Mouse (Mus musculus): ENCODE results near the gene Pigyl.

DNA sequence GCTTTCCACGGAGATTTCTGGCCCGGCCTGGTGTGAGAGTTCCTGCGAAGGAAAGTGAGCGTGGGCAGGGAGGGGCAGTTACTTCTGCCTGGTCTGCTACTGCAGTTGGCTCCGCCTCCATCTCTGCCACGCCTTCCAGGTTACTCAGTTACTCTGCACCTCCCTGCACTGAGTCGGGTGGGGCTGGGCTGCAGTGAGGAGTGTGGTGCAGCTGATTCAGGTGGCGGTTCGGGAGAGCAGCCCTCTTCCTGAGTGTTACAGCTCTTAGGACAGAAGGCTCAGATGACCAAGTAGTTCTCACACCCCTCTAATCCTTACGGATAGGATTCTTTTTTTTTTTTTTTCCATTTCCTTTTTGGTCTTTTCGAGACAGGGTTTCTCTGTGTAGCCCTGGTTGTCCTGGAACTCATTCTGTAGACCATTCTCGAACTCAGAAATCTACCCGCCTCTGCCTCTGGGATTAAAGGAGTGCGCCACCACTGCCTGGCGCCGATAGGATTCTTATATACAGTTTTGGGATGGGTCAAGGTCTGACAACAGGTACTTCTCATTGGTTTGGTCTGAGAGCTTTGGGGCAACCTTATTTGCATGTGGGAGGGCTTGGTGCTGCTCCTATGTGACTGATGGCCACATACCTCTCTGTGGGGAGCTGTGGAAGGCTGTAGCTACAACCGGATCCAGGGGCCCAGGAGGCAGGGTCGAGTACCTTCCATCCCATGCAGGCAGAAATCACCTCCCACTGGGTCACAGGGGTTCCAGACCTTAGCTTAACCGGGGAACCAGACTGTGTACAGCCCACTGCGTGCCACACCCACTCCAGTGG is 7.0 kb upstream of the Pigyl start:
- TF ChIP-seq POLR2A (IDR thresholded peaks at IDR 0.05; ENCODE audit: low read depth, low read length): no peak
- TF ChIP-seq CTCF (IDR thresholded peaks at IDR 0.05; ENCODE audit: borderline replicate concordance, insufficient read depth, low read length): no peak
